Mouse (Mus musculus): ENCODE measurements around the gene Grrp1.

Grrp1 gene

GRCm38 (mm10) chr4:134253722-134254324 is at the start of gene Grrp1:
Gene Grrp1, minus strand, starts transcription at chr4:134254106.
- no peak for TF ChIP-seq GATA4 (IDR thresholded peaks at IDR 0.05; ENCODE audit: insufficient replicate concordance, low read length)

- TF ChIP-seq GATA4 (IDR thresholded peaks at IDR 0.05; ENCODE audit: insufficient replicate concordance, low read length) = no peak
Observed at GRCm38 (mm10) chr4:134302084-134302483, 48.2 kb upstream of the Grrp1 start.

GRCm38 (mm10) chr4:134300316-134300715 is 46.4 kb upstream of the Grrp1 start:
- no peak for TF ChIP-seq GATA4 (IDR thresholded peaks at IDR 0.05; ENCODE audit: insufficient replicate concordance, low read length)

- no peak for TF ChIP-seq GATA4 (IDR thresholded peaks at IDR 0.05; ENCODE audit: insufficient replicate concordance, low read length)
Observed at GRCm38 (mm10) chr4:134299498-134299810, 45.5 kb upstream of the Grrp1 start.

GRCm38 (mm10) chr4:134298626-134299497 is 45.0 kb upstream of the Grrp1 start:
- no peak for TF ChIP-seq GATA4 (IDR thresholded peaks at IDR 0.05; ENCODE audit: insufficient replicate concordance, low read length)

- no peak for TF ChIP-seq GATA4 (IDR thresholded peaks at IDR 0.05; ENCODE audit: insufficient replicate concordance, low read length)
Observed at GRCm38 (mm10) chr4:134297369-134297768, 43.5 kb upstream of the Grrp1 start.

- TF ChIP-seq GATA4 (IDR thresholded peaks at IDR 0.05; ENCODE audit: insufficient replicate concordance, low read length) = no peak
Observed at GRCm38 (mm10) chr4:134296523-134296922, 42.6 kb upstream of the Grrp1 start.

- no peak for TF ChIP-seq GATA4 (IDR thresholded peaks at IDR 0.05; ENCODE audit: insufficient replicate concordance, low read length)
Observed at GRCm38 (mm10) chr4:134293692-134294163, 39.8 kb upstream of the Grrp1 start.

- no peak for TF ChIP-seq GATA4 (IDR thresholded peaks at IDR 0.05; ENCODE audit: insufficient replicate concordance, low read length)
Observed at GRCm38 (mm10) chr4:134293061-134293691, 39.3 kb upstream of the Grrp1 start.

GRCm38 (mm10) chr4:134292067-134292466 is 38.2 kb upstream of the Grrp1 start:
- no peak for TF ChIP-seq GATA4 (IDR thresholded peaks at IDR 0.05; ENCODE audit: insufficient replicate concordance, low read length)

- TF ChIP-seq GATA4 (IDR thresholded peaks at IDR 0.05; ENCODE audit: insufficient replicate concordance, low read length) = no peak
Observed at GRCm38 (mm10) chr4:134288397-134289256, 34.7 kb upstream of the Grrp1 start.

GRCm38 (mm10) chr4:134287575-134288025 is 33.7 kb upstream of the Grrp1 start, which contains the start of gene Pdik1l:
Gene Pdik1l, minus strand, starts transcription at chr4:134287895.
- TF ChIP-seq GATA4 (IDR thresholded peaks at IDR 0.05; ENCODE audit: insufficient replicate concordance, low read length) = no peak

- no peak for TF ChIP-seq GATA4 (IDR thresholded peaks at IDR 0.05; ENCODE audit: insufficient replicate concordance, low read length)
Observed at GRCm38 (mm10) chr4:134287168-134287564, 33.3 kb upstream of the Grrp1 start.

- TF ChIP-seq GATA4 (IDR thresholded peaks at IDR 0.05; ENCODE audit: insufficient replicate concordance, low read length) = no peak
Observed at GRCm38 (mm10) chr4:134286226-134287167, 32.6 kb upstream of the Grrp1 start.
